Mouse (Mus musculus) ES-E14 (cell line): ENCODE measurements around the gene Adgrl3. TPM values are rescaled to one million over a fixed set of nuclear protein-coding genes. Genes with fewer than 3 reads are reported as not detected.
A peak's percentile ranks its signal among the peaks of the same experiment; 100 is the strongest.

Experiments used
- DNase-seq: peaks from one replicate; pipeline ENCODE4 v3.0.0-alpha.2; 2013; ENCODE audit warnings: low read depth, low spot score
- H3K27ac ChIP-seq: 2 replicates; pipeline ENCODE4 v1.5.1; 2012; ENCODE audit warnings: low read depth, mild to moderate bottlenecking, low read length, moderate library complexity, mixed read lengths; ENCODE audit not compliant: poor library complexity, insufficient read depth, severe bottlenecking
- H3K36me3 ChIP-seq: 2 replicates; pipeline ENCODE4 v1.6.1; 2012; ENCODE audit warnings: mild to moderate bottlenecking, low read length, moderate library complexity, mixed read lengths; ENCODE audit not compliant: control insufficient read depth, poor library complexity, insufficient read depth, severe bottlenecking
- H3K4me1 ChIP-seq, 2 experiments: fragments of 150-350 bp in 1 of 2; sonication (generic) in 1 of 2; 2 replicates each; pipeline ENCODE4 v1.6.1; 2012; ENCODE audit warnings: low read length in 2 of 2, mild to moderate bottlenecking in 1 of 2, mixed read lengths in 1 of 2; ENCODE audit not compliant: control insufficient read depth in 2 of 2, insufficient read depth in 2 of 2, poor library complexity in 1 of 2
- H3K4me3 ChIP-seq, 2 experiments: fragments of 150-350 bp in 1 of 2; sonication (generic) in 1 of 2; 2 replicates each; pipeline ENCODE4 v1.5.1; 2012; ENCODE audit warnings: low read length in 2 of 2, low read depth in 1 of 2, mild to moderate bottlenecking in 1 of 2, mixed read lengths in 1 of 2; ENCODE audit not compliant: insufficient read depth in 1 of 2, poor library complexity in 1 of 2, severe bottlenecking in 1 of 2
- H3K9ac ChIP-seq: 2 replicates; pipeline ENCODE4 v1.6.1; 2012; ENCODE audit warnings: low read depth, mild to moderate bottlenecking, low read length, mixed read lengths; ENCODE audit not compliant: poor library complexity, insufficient read depth, severe bottlenecking
- H3K9me3 ChIP-seq: fragments of 150-350 bp; sonication (generic); 2 replicates; pipeline ENCODE4 v1.6.1; 2012; ENCODE audit warnings: low read depth, mild to moderate bottlenecking, low read length; ENCODE audit not compliant: control insufficient read depth, insufficient read depth
- CHD2 ChIP-seq: IDR thresholded peaks from 2 replicates; pipeline ENCODE4 v1.6.1; 2014; ENCODE audit warnings: mild to moderate bottlenecking, low read depth, low read length, inconsistent platforms
- HCFC1 ChIP-seq: IDR thresholded peaks from 2 replicates; pipeline ENCODE4 v1.6.1; 2012; ENCODE audit warnings: low read length, inconsistent platforms, borderline replicate concordance; ENCODE audit not compliant: insufficient read depth
- MAFK ChIP-seq: IDR thresholded peaks from 2 replicates; pipeline ENCODE4 v1.6.1; 2014; ENCODE audit warnings: mild to moderate bottlenecking, low read depth, low read length, inconsistent platforms; ENCODE audit not compliant: insufficient read depth
- ZC3H11A ChIP-seq: IDR thresholded peaks from 2 replicates; pipeline ENCODE4 v1.6.1; 2012; ENCODE audit warnings: low read depth, mild to moderate bottlenecking, inconsistent platforms, low read length, borderline replicate concordance
- ZNF384 ChIP-seq: IDR thresholded peaks from 2 replicates; pipeline ENCODE4 v1.6.1; 2012; ENCODE audit warnings: low read depth, low read length, inconsistent platforms
- in situ Hi-C, 2 experiments: fragments of 600-800 bp; cut with MboI; formaldehyde crosslinking; loops; one replicate each; pipeline ENCODE4 v1.15.1; 2025; ENCODE audit warnings: low sequenced_read_pairs in 2 of 2, inconsistent platforms in 1 of 2; ENCODE audit not compliant: unreplicated experiment in 2 of 2
- total RNA-seq: library from RNA; depleted of rRNA; stranded (reverse); fragments of 300-350 nt; gene quantifications from 2 replicates; pipeline ENCODE4 v1.2.3, GENCODE M21; 2012

Gene Adgrl3
- total RNA-seq, 1 experiment, result 5.4 TPM

- in situ Hi-C loops, result no loop called here
Measured at GRCm38 (mm10) chr5:81583425-81583824, 563.5 kb downstream of the Adgrl3 start.

GRCm38 (mm10) chr5:81584945-81585344, 565.0 kb downstream of the Adgrl3 start:
- Histone ChIP-seq H3K9ac (no peak overlapping the region), H3K4me3 (no peak overlapping the region), H3K27ac (no peak overlapping the region), H3K36me3 (no peaks in the 10 kb centered on the region), H3K4me1 (no peaks in the 10 kb centered on the region), H3K9me3 (no peaks in the 10 kb centered on the region)
- in situ Hi-C loops, result no loop called here
- no peak for DNase-seq
- no peak for TF ChIP-seq MAFK
- no peak for TF ChIP-seq ZC3H11A
- TF ChIP-seq ZNF384, result no peak
- TF ChIP-seq CHD2, result no peak
- TF ChIP-seq HCFC1, result no peak

More at GRCm38 (mm10) chr5:81583425-81583824, 563.5 kb downstream of the Adgrl3 start:
- H3K4me3 ChIP-seq, result no peak overlapping the region
- TF ChIP-seq MAFK, result no peak
- TF ChIP-seq ZNF384, result no peak
- no peak for TF ChIP-seq HCFC1
- TF ChIP-seq ZC3H11A, result no peak
- TF ChIP-seq CHD2, result no peak
- no peaks in the 10 kb centered on the region for H3K4me1 ChIP-seq
- no peaks in the 10 kb centered on the region for H3K36me3 ChIP-seq
- no peak overlapping the region for H3K27ac ChIP-seq
- no peak overlapping the region for H3K9ac ChIP-seq
- DNase-seq, result no peak
- H3K9me3 ChIP-seq, result no peaks in the 10 kb centered on the region

GRCm38 (mm10) chr5:81590005-81590694, 570.2 kb downstream of the Adgrl3 start:
- H3K4me3 ChIP-seq, result no peak overlapping the region
- no peak for DNase-seq
- in situ Hi-C loops, result no loop called here
- H3K9ac ChIP-seq, result no peak overlapping the region
- H3K27ac ChIP-seq, result no peak overlapping the region
- no peaks in the 10 kb centered on the region for H3K36me3 ChIP-seq
- H3K4me1 ChIP-seq, result peaks cover 0 to 5% of the 10 kb centered on the region in 2 experiments; a peak in 1 of 4 replicates
- no peaks in the 10 kb centered on the region for H3K9me3 ChIP-seq
- no peak for TF ChIP-seq ZC3H11A

GRCm38 (mm10) chr5:81591481-81591880, 571.5 kb downstream of the Adgrl3 start:
- in situ Hi-C loops, result no loop called here

More at GRCm38 (mm10) chr5:81591481-81591880, 571.5 kb downstream of the Adgrl3 start:
- H3K9ac ChIP-seq, result no peak overlapping the region
- H3K4me1 ChIP-seq, result peaks cover 0 to 6% of the 10 kb centered on the region in 2 experiments; a peak in 1 of 4 replicates
- no peak overlapping the region for H3K27ac ChIP-seq
- H3K36me3 ChIP-seq, result no peaks in the 10 kb centered on the region
- H3K9me3 ChIP-seq, result no peaks in the 10 kb centered on the region
- H3K4me3 ChIP-seq, result no peak overlapping the region
- DNase-seq, result peak; percentile 20
- TF ChIP-seq ZNF384 (no peak), CHD2 (peak; percentile 24; the same call in 1 of the 2 replicates)
